Mouse (Mus musculus) stomach, postnatal 0 days (tissue): ENCODE results near the gene Tmem260. TPM values are rescaled to one million over a fixed set of nuclear protein-coding genes. Genes with fewer than 3 reads are reported as not detected.
A peak's percentile ranks its signal among the peaks of the same experiment; 100 is the strongest.

ENCODE experiments used
- ATAC-seq: fragments of 200-750 bp; cut with Nextera tagmentation; 2 replicates; pipeline ENCODE4 v1.8.0; 2017; ENCODE audit not compliant: low FRiP score, low TSS enrichment
- DNase-seq: peaks from one replicate; pipeline ENCODE4 v3.0.0-alpha.2; 2016; ENCODE audit warnings: low spot score
- H3K27ac ChIP-seq: fragments of 300-500 bp; sonication (generic); replicated peaks from 2 replicates; pipeline ENCODE4 v1.5.1; 2014; ENCODE audit warnings: mild to moderate bottlenecking, control low read depth
- H3K27me3 ChIP-seq: fragments of 300-500 bp; sonication (generic); 2 replicates; pipeline ENCODE4 v1.6.1; 2014; ENCODE audit warnings: low read length; ENCODE audit not compliant: control insufficient read depth, insufficient read depth
- H3K36me3 ChIP-seq: fragments of 300-500 bp; sonication (generic); 2 replicates; pipeline ENCODE4 v1.6.1; 2014; ENCODE audit warnings: low read length, mixed read lengths; ENCODE audit not compliant: control insufficient read depth, insufficient read depth
- H3K4me1 ChIP-seq: fragments of 300-500 bp; sonication (generic); replicated peaks from 2 replicates; pipeline ENCODE4 v1.6.1; 2014; ENCODE audit warnings: antibody characterized with exemption; ENCODE audit not compliant: control insufficient read depth, insufficient read depth
- H3K4me2 ChIP-seq: fragments of 300-500 bp; sonication (generic); replicated peaks from 2 replicates; pipeline ENCODE4 v1.6.1; 2014; ENCODE audit warnings: low read depth, mild to moderate bottlenecking, control low read depth, moderate library complexity
- H3K4me3 ChIP-seq: fragments of 300-500 bp; sonication (generic); 2 replicates; pipeline ENCODE4 v1.5.1; 2014; ENCODE audit warnings: low read depth, low read length, control low read depth
- H3K9ac ChIP-seq: fragments of 300-500 bp; sonication (generic); 2 replicates; pipeline ENCODE4 v1.6.1; 2014; ENCODE audit warnings: mild to moderate bottlenecking, low read length, control low read depth, mixed read lengths
- H3K9me3 ChIP-seq: fragments of 300-500 bp; sonication (generic); 2 replicates; pipeline ENCODE4 v1.6.1; 2016; ENCODE audit warnings: low read length; ENCODE audit not compliant: control insufficient read depth
- CTCF ChIP-seq: IDR thresholded peaks from 2 replicates; pipeline ENCODE4 v1.5.1; 2016; ENCODE audit warnings: antibody characterized with exemption, low read depth, mild to moderate bottlenecking, moderate library complexity
- EP300 ChIP-seq: optimal IDR thresholded peaks from 2 replicates; pipeline ENCODE3; 2016; ENCODE audit warnings: antibody characterized with exemption
- WGBS: fragments of 180-500 bp; shearing (Covaris S2); extraction: QIAGEN DNeasy Blood & Tissue Kit; methylation state at CpG from one replicate; pipeline ENCODE4 v1.1.7; 2014; 5-methylcytosine and 5-hydroxymethylcytosine counted together
- polyA plus RNA-seq: library from polyadenylated mRNA; unstranded; fragments of >200 nt; fragmentation: Nextera tagmentation; extraction: Ambion mirVana; gene quantifications from 2 replicates; pipeline ENCODE4 v1.2.1, GENCODE M21; 2015

The Tmem260 gene
- 6.8 and 7.8 TPM in 2 replicates for polyA plus RNA-seq

GRCm38 (mm10) chr14:48445984-48446683 is at the start of gene Tmem260:
Gene Tmem260, plus strand, starts transcription at chr14:48446124.
- Histone ChIP-seq H3K27me3 (no peaks in the 10 kb centered on the region), H3K9me3 (no peaks in the 10 kb centered on the region), H3K27ac (peak within 1 kb of the TSS; percentile 75), H3K9ac (peak within 1 kb of the TSS; percentile 90), H3K4me3 (peak within 1 kb of the TSS; percentile 99), H3K4me2 (peak within 1 kb of the TSS; percentile 67), H3K36me3 (no peaks in the 10 kb centered on the region), H3K4me1 (no peaks in the 10 kb centered on the region)
- DNase-seq = peak; percentile 93
- WGBS = under 1% methylated on average over 48 of the region's 69 CpGs
- peak; percentile 100 for ATAC-seq
- peak; percentile 32 for TF ChIP-seq EP300
- TF ChIP-seq CTCF = peak; percentile 96

DNA sequence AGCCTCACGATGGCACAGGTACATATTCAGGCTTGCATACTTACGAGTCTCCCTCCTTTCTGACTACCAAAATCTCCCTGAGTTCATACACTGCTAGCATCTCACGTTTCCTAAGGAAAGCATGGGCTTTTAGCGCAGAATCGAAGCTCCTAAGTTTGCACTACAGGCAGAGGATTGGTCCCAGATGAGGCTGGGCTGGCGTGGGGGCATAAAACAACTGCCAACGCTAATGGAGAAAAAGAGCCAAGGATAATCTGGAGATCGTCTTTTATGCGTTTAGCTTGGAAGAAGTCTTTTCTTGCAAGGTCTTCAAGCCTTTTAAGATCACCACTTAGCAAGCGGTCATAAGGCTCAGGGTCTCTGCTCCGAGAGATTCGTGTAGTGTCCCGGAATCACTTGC is 39.8 kb upstream of the Tmem260 start:
- no peak for ATAC-seq
- 85% methylated on average over 13 of the region's 13 CpGs for WGBS
- Histone ChIP-seq H3K36me3 (no peaks in the 10 kb centered on the region), H3K9me3 (no peaks in the 10 kb centered on the region), H3K9ac (no peak overlapping the region), H3K27ac (no peak overlapping the region), H3K4me3 (no peak overlapping the region), H3K4me2 (no peak overlapping the region), H3K27me3 (no peaks in the 10 kb centered on the region), H3K4me1 (no peaks in the 10 kb centered on the region)
- DNase-seq = no peak
- no peak for TF ChIP-seq CTCF
- TF ChIP-seq EP300 = no peak

GRCm38 (mm10) chr14:48417064-48417463 is 28.9 kb upstream of the Tmem260 start:
- no peaks in the 10 kb centered on the region for H3K36me3 ChIP-seq
- TF ChIP-seq EP300 = no peak
- no peak for TF ChIP-seq CTCF

GRCm38 (mm10) chr14:48418264-48418663 is 27.7 kb upstream of the Tmem260 start:
- Histone ChIP-seq H3K4me3 (no peak overlapping the region), H3K4me1 (no peaks in the 10 kb centered on the region), H3K27me3 (no peaks in the 10 kb centered on the region), H3K9ac (no peak overlapping the region), H3K4me2 (no peak overlapping the region), H3K36me3 (no peaks in the 10 kb centered on the region), H3K9me3 (no peaks in the 10 kb centered on the region), H3K27ac (no peak overlapping the region)
- TF ChIP-seq CTCF (no peak), EP300 (no peak)
- 45% methylated on average over 3 of the region's 3 CpGs for WGBS
- ATAC-seq (no peak), DNase-seq (no peak)

More at GRCm38 (mm10) chr14:48417064-48417463, 28.9 kb upstream of the Tmem260 start:
- Histone ChIP-seq H3K27me3 (no peaks in the 10 kb centered on the region), H3K9ac (no peak overlapping the region), H3K4me1 (no peaks in the 10 kb centered on the region), H3K27ac (no peak overlapping the region), H3K4me3 (no peak overlapping the region), H3K9me3 (no peaks in the 10 kb centered on the region), H3K4me2 (no peak overlapping the region)
- WGBS = 71% methylated on average over 3 of the region's 3 CpGs
- no peak for DNase-seq
- no peak for ATAC-seq

DNA sequence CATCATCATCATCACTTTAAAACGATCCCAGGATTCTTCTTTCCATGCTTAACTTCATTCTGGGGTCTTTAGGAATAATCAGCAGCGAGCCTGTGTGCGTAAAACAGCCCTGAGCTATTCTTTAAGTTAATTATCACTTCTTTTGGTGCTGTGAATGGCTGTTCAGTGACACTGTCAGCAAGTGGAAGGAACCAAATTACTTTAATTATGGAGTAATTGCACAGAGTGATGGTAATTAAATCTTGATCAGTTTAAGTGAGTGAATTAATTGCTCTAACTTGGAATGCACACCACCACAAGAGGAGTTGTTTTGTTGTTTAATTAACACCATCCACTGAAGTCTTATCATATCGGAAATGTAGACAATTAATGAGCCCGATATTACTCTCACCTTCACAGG is 27.3 kb upstream of the Tmem260 start:
- H3K36me3 ChIP-seq = no peaks in the 10 kb centered on the region
- H3K9ac ChIP-seq = no peak overlapping the region
- no peak overlapping the region for H3K4me3 ChIP-seq
- no peak overlapping the region for H3K27ac ChIP-seq
- no peak for TF ChIP-seq CTCF
- TF ChIP-seq EP300 = no peak
- no peaks in the 10 kb centered on the region for H3K27me3 ChIP-seq
- ATAC-seq = no peak
- WGBS = 82% methylated on average over 5 of the region's 5 CpGs
- no peaks in the 10 kb centered on the region for H3K4me1 ChIP-seq
- DNase-seq = no peak
- no peaks in the 10 kb centered on the region for H3K9me3 ChIP-seq
- H3K4me2 ChIP-seq = no peak overlapping the region

- H3K27me3 ChIP-seq = no peaks in the 10 kb centered on the region
- no peak overlapping the region for H3K27ac ChIP-seq
- no peaks in the 10 kb centered on the region for H3K9me3 ChIP-seq
- no peak overlapping the region for H3K9ac ChIP-seq
- no peaks in the 10 kb centered on the region for H3K36me3 ChIP-seq
- H3K4me1 ChIP-seq = no peaks in the 10 kb centered on the region
- peak overlapping the region; percentile 8; the same call in 1 of the 2 replicates for H3K4me3 ChIP-seq
- TF ChIP-seq CTCF (no peak), EP300 (no peak)
- ATAC-seq (no peak), DNase-seq (no peak)
- peak overlapping the region; percentile 31 for H3K4me2 ChIP-seq
- WGBS = 15% methylated on average over 6 of the region's 6 CpGs
Observed at GRCm38 (mm10) chr14:48421476-48421875, 24.4 kb upstream of the Tmem260 start.
